Mouse (Mus musculus) embryonic facial prominence, embryonic 11.5 days (tissue): ENCODE results near the gene Popdc2. TPM values are rescaled to one million over a fixed set of nuclear protein-coding genes. Genes with fewer than 3 reads are reported as not detected.

ENCODE experiments used
- ATAC-seq: fragments of 200-750 bp; cut with Nextera tagmentation; replicated peaks from 2 replicates; pipeline ENCODE4 v1.8.0; 2017; ENCODE audit warnings: low read depth; ENCODE audit not compliant: insufficient number of reproducible peaks, low FRiP score, low TSS enrichment
- DNase-seq: peaks from one replicate; pipeline ENCODE4 v3.0.0-alpha.2; 2015; ENCODE audit warnings: low spot score
- H3K27ac ChIP-seq: fragments of 300-500 bp; sonication (generic); replicated peaks from 2 replicates; pipeline ENCODE4 v1.5.1; 2014; ENCODE audit warnings: mild to moderate bottlenecking, low read depth, low read length, control low read depth
- H3K27me3 ChIP-seq: fragments of 300-500 bp; sonication (generic); 2 replicates; pipeline ENCODE4 v1.6.1; 2014; ENCODE audit warnings: mild to moderate bottlenecking, low read length, moderate library complexity, mixed read lengths; ENCODE audit not compliant: control insufficient read depth, insufficient read depth
- H3K36me3 ChIP-seq: fragments of 300-500 bp; sonication (generic); replicated peaks from 2 replicates; pipeline ENCODE4 v1.6.1; 2014; ENCODE audit warnings: low read depth, mild to moderate bottlenecking, low read length, moderate library complexity, mixed read lengths; ENCODE audit not compliant: control insufficient read depth, insufficient read depth
- H3K4me1 ChIP-seq: fragments of 300-500 bp; sonication (generic); 2 replicates; pipeline ENCODE4 v1.6.1; 2014; ENCODE audit warnings: low read length, mixed read lengths; ENCODE audit not compliant: control insufficient read depth, insufficient read depth
- H3K4me2 ChIP-seq: fragments of 300-500 bp; sonication (generic); 2 replicates; pipeline ENCODE4 v1.6.1; 2014; ENCODE audit warnings: low read depth, mild to moderate bottlenecking, control low read depth, low read length, moderate library complexity
- H3K4me3 ChIP-seq: fragments of 300-500 bp; sonication (generic); 2 replicates; pipeline ENCODE4 v1.5.1; 2014; ENCODE audit warnings: low read depth, low read length, control low read depth
- H3K9ac ChIP-seq: fragments of 300-500 bp; sonication (generic); replicated peaks from 2 replicates; pipeline ENCODE4 v1.6.1; 2014; ENCODE audit warnings: mild to moderate bottlenecking, control low read depth, low read length
- H3K9me3 ChIP-seq: fragments of 300-500 bp; sonication (generic); replicated peaks from 2 replicates; pipeline ENCODE4 v1.6.1; 2016; ENCODE audit warnings: mild to moderate bottlenecking, low read length, inconsistent platforms, mixed read lengths; ENCODE audit not compliant: control insufficient read depth
- WGBS: fragments of 180-500 bp; shearing (Covaris S2); extraction: QIAGEN DNeasy Blood & Tissue Kit; methylation state at CpG from one replicate; pipeline ENCODE4 v1.1.7; 2014; 5-methylcytosine and 5-hydroxymethylcytosine counted together
- polyA plus RNA-seq: library from polyadenylated mRNA; unstranded; fragments of >200 nt; fragmentation: Nextera tagmentation; extraction: Ambion mirVana; gene quantifications from 2 replicates; pipeline ENCODE4 v1.2.1, GENCODE M21; 2014

Gene Popdc2
- polyA plus RNA-seq, 1 experiment from 2014 or later, result 1.5 TPM

DNA sequence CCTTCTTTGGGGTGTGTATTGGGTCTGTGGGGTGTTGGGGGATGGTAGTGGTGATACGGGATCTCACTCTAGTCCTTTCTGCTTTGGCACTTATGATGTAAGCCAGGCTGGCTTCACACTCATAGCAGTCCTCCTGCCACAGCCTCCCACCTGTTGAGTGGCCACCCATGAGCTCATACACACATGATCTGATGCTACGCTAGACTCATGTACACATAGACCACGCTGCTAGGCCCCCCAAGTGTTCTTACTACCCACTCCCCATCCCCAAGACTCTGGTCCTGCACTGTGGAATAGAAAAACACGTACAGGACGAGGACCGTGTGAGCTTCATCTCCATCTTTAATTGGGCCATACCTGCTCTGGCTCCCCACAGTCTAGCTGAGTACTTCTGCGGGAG, 7.0 kb downstream of the Popdc2 start:
- no peaks in the 10 kb centered on the region for H3K27me3 ChIP-seq
- H3K4me2 ChIP-seq, result no peak overlapping the region
- H3K9ac ChIP-seq, result no peak overlapping the region
- no peaks in the 10 kb centered on the region for H3K36me3 ChIP-seq
- no peak overlapping the region for H3K27ac ChIP-seq
- no peaks in the 10 kb centered on the region for H3K9me3 ChIP-seq
- H3K4me3 ChIP-seq, result no peak overlapping the region
- 83% methylated on average over 7 of the region's 7 CpGs for WGBS
- DNase-seq (no peak), ATAC-seq (no peak)
- H3K4me1 ChIP-seq, result no peaks in the 10 kb centered on the region

DNA sequence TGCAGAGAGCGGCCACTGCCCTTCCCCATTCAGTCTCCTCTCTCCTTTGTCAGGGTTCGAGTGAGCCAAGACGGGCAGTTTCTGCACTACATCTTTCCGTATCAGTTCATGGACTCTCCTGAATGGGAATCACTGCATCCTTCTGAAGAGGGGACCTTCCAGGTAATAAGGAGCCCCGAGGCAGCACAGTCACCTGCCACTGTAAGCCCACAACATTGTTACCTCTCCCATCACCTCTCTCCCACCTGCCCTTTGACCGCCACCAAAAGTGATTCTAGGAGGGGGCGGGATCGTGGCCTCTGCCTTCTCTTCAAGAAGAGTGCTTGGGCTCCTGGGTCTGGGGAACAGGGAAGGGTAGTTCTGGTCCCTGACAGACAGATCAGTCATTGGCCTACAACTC, 7.4 kb downstream of the Popdc2 start:
- Histone ChIP-seq H3K36me3 (no peaks in the 10 kb centered on the region), H3K27ac (no peak overlapping the region), H3K9ac (no peak overlapping the region), H3K4me2 (no peak overlapping the region), H3K9me3 (no peaks in the 10 kb centered on the region), H3K27me3 (no peaks in the 10 kb centered on the region), H3K4me3 (no peak overlapping the region), H3K4me1 (no peaks in the 10 kb centered on the region)
- DNase-seq (no peak), ATAC-seq (no peak)
- WGBS, result 90% methylated on average over 8 of the region's 8 CpGs

DNA sequence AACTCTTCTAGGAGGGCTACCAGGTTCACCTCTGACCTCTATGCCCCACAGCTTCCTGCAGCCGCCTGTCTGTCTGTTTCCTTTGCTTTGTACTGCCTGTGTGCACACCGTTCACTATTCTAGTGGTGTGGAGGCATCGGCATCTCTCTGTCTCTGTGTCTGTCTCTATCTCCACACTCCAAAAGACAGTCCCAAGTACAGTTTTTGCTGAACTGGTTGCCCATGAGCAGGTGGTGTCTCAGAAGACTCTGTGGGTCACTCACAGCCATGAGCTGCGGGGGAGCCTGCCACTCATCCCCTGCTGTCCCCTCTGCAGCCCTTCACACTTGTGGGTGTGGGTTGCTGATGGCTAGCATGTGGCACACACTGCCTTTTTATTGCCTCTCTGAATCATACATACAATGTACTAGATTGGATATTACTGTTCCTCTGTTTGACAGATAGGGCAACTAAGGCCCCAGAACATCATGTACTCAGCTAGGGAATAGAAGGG, 8.0 kb downstream of the Popdc2 start:
- 70% methylated on average over 4 of the region's 4 CpGs for WGBS
- H3K27ac ChIP-seq, result no peak overlapping the region
- no peaks in the 10 kb centered on the region for H3K27me3 ChIP-seq
- no peaks in the 10 kb centered on the region for H3K36me3 ChIP-seq
- no peak for ATAC-seq
- H3K4me1 ChIP-seq, result no peaks in the 10 kb centered on the region
- H3K4me2 ChIP-seq, result no peak overlapping the region
- no peak overlapping the region for H3K4me3 ChIP-seq
- no peak overlapping the region for H3K9ac ChIP-seq
- DNase-seq, result no peak
- H3K9me3 ChIP-seq, result no peaks in the 10 kb centered on the region

DNA sequence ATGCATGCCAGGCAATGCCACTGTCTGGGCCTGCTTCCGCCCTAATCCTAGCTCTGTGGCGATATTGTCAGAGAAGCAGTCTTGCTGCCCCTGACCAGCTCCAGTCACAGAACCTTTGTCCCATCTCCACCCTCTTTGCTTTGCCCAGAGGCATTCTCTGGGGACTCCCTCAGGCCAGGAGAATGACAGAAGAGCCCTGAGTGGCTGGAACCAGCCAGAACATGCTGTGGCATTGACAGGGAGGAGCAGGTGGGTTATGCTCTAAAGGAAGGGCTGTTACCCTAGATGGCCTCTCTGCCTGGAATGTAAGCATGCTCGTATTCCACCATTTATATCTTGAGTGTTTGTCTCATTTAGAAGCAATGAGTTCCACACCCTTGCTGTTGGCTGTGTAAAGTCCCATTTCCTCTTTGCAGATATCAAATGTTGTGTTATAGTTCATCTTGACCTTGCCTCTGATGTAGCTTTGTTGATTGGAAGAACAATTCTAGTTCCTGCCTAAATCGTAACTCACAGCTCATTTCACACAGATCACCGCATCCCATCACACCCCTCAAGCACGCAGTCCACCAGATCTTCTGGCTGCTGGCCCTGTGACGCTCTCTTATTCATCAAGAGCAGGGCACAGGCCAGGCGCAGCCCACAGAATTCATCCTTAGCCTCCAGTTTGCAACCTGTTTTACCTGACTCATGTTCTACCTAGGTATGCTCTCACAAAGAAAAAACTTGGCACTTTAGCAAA, 8.8 kb downstream of the Popdc2 start:
- Histone ChIP-seq H3K9me3 (no peaks in the 10 kb centered on the region), H3K4me3 (no peak overlapping the region), H3K9ac (no peak overlapping the region), H3K36me3 (no peaks in the 10 kb centered on the region), H3K4me1 (no peaks in the 10 kb centered on the region), H3K4me2 (no peak overlapping the region), H3K27ac (no peak overlapping the region), H3K27me3 (no peaks in the 10 kb centered on the region)
- 81% methylated on average over 8 of the region's 8 CpGs for WGBS
- DNase-seq (no peak), ATAC-seq (no peak)

DNA sequence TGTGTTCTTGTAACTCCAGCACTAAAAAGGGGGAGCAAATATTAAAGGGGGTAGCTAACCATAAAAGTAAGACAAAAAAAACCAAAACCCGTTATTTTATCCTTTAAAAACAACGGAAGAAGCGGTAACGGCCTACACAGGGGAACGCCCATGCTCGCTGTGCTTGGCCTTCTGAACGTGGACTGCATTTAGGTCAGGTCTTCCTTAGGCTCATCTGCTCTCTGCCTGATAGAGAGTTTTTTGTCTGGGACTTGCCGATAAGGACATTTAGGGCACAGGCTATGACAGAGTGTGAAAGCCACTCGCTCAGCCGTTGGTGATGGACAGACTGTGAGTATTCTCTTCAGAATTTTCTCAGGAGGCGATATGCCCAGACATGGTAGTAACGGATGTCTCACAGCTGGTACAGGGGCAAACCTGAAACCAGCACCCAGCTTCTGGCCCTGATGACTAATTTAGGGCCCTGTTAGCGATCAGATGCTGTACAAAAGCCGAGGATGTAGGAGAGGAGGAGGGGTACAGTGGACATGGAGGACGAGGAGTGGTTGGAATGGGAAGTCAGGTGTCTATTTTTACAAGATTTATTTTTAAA, 9.8 kb downstream of the Popdc2 start:
- no peak for ATAC-seq
- no peaks in the 10 kb centered on the region for H3K36me3 ChIP-seq
- no peak overlapping the region for H3K27ac ChIP-seq
- no peak overlapping the region for H3K4me2 ChIP-seq
- WGBS, result 90% methylated on average over 15 of the region's 15 CpGs
- no peaks in the 10 kb centered on the region for H3K27me3 ChIP-seq
- no peaks in the 10 kb centered on the region for H3K9me3 ChIP-seq
- H3K4me3 ChIP-seq, result no peak overlapping the region
- H3K4me1 ChIP-seq, result no peaks in the 10 kb centered on the region; the same call in 1 of the 2 replicates
- DNase-seq, result no peak
- no peak overlapping the region for H3K9ac ChIP-seq

DNA sequence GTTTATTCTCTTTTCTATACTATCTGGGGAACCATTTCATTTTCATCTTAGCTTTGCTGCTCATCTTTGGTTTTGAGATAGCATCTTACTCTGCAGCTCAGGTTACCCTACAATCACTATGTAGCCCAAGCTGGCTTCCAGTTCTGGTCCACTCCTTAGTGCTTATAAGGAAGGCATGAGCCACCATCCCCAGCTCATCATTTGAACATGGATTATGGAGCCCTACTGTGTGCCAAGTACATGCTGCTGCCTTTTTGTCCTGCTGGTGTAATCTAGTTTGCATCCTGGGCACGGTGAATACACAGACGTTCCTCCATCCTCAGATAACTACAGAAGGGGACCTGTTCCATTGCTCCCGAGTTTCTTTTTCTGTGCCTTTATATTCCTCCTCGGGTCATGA, 10.9 kb downstream of the Popdc2 start:
- DNase-seq, result no peak
- Histone ChIP-seq H3K4me2 (no peak overlapping the region), H3K4me1 (no peaks in the 10 kb centered on the region; the same call in 1 of the 2 replicates), H3K9me3 (no peaks in the 10 kb centered on the region), H3K27ac (no peak overlapping the region), H3K9ac (no peak overlapping the region), H3K4me3 (no peak overlapping the region), H3K36me3 (no peaks in the 10 kb centered on the region), H3K27me3 (no peaks in the 10 kb centered on the region)
- no peak for ATAC-seq
- 83% methylated on average over 4 of the region's 4 CpGs for WGBS

DNA sequence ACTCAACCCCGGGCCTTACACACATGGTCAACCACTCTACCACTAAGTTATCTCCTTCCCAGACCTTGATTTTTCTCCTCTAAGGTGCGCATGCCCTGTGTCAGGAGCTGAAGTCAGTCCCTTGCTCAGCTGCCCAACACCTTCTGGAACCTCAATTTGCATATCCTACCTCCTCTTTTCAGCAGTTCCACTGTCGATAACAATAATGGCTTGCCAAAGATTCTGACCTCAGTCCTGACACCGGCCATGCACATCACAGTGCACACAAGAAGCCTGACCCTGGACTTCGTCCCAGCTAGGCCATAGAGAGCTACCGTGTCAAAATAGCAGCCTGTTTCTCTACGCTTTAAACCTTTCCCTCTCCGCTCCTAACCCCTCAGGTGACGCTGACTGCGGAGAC, 11.4 kb downstream of the Popdc2 start:
- Histone ChIP-seq H3K9me3 (no peaks in the 10 kb centered on the region), H3K4me3 (no peak overlapping the region), H3K4me1 (no peaks in the 10 kb centered on the region; the same call in 1 of the 2 replicates), H3K36me3 (no peaks in the 10 kb centered on the region), H3K27ac (no peak overlapping the region), H3K4me2 (no peak overlapping the region), H3K9ac (no peak overlapping the region), H3K27me3 (no peaks in the 10 kb centered on the region)
- ATAC-seq (no peak), DNase-seq (no peak)
- WGBS, result 85% methylated on average over 10 of the region's 10 CpGs

DNA sequence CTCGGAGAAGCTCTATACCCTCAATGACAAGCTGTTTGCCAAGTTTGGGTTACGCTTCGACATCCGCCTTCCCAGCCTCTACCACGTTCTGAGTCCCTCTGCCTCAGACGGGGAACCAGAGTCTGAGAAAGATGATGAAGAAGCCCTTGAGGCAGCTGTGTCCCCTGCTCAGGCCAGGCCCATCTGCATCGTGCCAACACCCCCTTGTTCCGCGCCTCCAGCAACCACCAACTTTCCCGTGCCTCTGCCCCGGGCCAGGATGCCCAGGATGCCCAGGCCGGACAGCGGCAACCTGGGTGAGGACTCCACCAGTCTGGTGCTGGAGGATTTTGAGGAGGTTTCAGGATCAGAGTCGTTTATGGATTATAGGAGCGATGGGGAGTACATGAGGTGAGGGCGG, 11.9 kb downstream of the Popdc2 start:
- Histone ChIP-seq H3K27me3 (no peaks in the 10 kb centered on the region), H3K9ac (no peak overlapping the region), H3K4me1 (no peaks in the 10 kb centered on the region; the same call in 1 of the 2 replicates), H3K4me2 (no peak overlapping the region), H3K9me3 (no peaks in the 10 kb centered on the region), H3K4me3 (no peak overlapping the region), H3K36me3 (no peaks in the 10 kb centered on the region), H3K27ac (no peak overlapping the region)
- 82% methylated on average over 16 of the region's 16 CpGs for WGBS
- DNase-seq (no peak), ATAC-seq (no peak)
